Mouse (Mus musculus): ENCODE results near the gene Gpx5.
"Not testable (repeated sequence)": the region's sequence is repeated elsewhere in the genome, so short reads cannot be mapped to it uniquely, and the experiment has no call there.

Gene Gpx5

DNA sequence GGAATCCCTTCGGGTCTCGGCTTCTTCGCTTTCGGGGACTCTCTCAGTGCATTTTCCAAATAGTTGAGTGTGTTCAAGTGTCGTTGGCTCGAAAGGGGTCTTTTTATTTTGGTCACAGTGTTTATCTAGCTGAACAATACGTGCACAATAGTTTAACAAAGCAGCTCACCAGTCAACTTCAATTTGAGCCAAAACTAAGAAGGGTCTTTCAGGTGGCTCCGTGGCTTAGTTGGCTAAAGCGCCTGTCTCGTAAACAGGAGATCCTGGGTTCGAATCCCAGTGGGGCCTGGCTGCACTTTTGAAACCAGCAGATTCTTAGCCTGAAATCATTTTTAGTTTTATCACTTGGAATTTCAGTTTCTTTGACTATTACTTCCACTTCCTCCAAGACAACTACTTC, 28.2 kb downstream of the Gpx5 start:
- no peak for DNase-seq

DNA sequence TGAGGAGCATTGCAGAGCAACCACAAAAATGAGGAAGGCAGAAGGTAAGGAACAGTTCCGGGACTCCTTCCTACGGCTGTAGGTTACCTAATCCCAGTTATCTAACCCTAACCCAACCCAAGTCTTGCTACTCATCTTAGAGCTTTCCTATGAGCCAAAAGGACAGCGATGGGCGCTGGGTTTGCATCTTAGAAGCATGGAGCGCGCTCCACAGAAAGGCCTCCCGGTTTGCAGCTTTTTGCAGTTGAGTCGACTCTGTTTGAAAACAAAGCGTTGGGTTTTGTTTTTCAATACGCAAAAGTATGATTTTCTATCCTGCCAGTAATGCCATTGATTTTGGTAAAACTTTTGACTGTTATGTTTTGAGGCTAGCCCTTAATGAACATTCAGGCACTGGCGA, 28.6 kb downstream of the Gpx5 start:
- no peak for DNase-seq

DNA sequence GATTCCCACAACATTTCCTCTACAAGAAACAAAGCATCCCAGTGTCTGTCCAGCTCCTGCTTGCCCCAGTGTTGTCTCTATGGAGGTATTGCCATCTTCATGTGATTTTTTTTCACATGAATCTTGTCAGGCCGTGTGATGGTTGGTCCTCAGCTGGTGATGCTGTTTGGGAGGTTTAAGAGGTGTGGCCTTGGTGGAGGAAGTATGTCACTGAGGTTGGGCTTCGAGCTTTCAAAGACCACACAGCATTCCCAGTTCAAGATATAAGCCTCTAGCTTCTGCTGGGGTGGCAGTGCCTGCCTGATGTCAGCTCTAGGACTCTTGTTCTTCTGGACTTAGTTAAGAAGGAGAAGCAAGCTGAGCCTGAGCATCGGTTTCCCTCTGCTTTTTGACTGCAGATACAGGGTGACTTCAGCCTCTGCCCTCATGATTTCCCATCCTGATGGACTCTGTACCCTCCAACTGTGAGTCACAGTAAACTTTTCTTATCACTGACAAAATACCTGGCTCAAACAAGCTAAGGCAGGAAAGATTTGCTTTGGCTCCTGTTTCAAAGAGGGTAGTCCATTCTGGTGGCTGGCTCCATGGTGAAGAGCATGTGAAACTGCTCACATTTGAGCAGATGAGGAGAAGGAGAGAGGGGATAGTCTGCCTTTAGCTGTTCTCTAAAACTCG, 29.6 kb downstream of the Gpx5 start:
- no peak for DNase-seq

DNA sequence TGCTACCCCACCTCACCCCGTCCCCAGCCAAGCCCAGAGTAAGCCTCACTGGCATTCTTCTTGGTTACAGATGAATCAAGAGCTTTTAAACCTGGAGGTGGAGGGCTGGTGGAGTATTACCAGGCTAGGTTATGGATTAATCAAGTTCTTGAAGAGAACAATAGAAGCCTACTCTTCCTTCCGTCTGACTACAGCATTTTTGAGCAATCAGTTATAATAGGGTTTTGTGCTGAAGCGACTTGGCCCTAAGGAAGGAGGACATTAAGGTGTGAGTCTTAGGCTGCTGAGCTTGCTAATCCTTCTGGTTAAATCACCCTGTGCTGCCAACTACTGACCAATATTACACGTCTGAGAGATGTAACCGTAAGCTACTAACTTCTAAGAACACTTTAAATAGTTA, 32.2 kb downstream of the Gpx5 start:
- no peak for DNase-seq

DNA sequence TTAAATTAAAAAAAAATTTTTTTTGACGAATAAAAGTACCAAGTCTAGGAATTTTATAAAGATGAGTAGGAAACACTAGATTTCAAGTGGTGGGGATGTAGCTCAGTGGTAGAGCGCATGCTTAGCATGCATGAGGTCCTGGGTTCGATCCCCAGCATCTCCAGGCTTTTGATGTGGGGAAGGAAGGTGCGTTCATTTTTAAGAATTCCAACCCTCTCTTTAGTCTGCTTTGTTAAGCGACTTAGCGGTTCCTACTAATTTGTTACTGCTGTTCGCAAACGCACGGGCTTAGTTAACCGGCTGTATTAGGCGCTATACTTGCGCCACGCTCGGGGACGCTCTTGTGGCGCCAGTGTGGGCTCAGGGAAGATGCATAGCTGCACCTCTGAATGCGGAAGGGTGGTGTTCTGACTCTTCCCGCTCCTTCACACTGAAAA, 32.8 kb downstream of the Gpx5 start:
- DNase-seq = no peak

DNA sequence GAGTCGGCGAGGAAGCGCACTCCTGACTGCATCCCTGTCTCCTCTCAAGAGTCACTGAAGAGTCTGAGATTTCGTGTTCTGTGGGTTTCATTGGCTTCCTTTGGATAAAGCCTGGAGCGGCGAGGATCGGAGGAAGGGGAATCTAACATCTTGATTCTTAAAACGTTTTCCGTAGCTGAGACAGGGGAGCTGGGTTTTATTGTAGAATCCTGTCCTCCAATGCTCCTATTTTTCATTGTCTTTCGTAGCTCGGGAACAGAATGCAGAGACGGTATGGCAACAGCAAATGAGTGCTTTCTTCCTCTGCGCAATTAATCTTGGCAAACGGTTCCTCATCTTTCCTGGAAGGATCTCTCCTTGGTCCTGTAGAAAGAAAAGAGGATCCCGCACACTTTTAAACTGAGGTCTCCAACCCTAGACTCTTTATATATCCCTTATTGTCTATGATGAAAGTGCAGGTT, 33.3 kb downstream of the Gpx5 start:
- DNase-seq = no peak

DNA sequence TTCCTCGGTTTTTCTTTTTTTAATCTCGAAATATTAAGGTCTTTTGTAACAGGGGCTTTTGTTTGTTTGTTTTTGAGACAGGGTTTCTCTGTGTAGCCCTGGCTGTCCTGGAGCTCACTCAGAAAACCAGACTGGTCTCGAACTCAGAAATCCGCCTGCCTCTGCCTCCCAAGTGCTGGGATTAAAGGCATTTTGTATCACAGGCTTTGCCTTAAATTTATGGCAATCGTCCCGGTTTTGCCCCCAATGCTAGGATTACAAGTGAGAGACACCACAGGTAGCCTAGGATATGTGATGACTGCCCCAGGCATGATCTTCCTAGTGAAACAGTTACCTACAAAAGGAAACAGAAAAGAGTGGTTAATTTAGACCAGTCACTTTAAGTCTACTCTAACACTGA, 34.0 kb downstream of the Gpx5 start:
- DNase-seq = no peak

DNA sequence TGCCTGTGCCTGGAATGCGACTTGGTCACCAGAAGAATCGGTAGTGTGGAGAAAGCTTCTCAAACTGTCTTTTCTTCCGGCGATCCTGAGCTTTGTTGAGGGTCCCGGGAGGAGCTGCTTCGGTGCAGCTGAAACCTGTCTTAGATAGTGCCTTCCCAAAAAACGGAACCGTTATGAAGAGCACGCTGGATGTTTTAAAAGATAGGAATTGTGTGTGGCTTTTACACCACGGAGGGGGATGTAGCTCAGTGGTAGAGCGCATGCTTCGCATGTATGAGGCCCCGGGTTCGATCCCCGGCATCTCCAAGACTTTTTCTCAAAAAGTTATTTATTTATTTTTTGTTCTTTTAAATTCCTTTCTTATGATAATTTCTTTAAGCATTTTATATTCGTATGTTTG, 38.5 kb downstream of the Gpx5 start:
- no peak for DNase-seq

DNA sequence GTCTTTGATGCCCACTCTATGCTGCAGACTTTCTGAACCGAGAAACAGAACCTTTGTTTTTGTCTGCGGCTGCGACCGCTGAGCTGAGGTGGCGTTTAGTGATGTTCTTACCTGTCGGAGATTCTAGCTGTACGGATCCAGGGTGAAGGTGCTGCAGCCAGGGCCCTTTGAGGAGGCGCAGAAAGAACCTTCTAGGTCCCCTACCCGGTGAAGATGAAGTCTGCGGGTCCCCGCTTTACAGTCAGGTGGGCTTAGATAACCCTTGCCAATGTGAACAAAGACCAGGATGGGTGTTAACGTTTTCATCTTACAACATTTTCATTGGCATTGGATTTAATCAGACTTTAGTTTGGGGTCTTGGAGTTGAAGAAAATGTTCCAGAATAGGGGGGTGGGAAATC, 39.0 kb downstream of the Gpx5 start:
- no peak for DNase-seq

DNA sequence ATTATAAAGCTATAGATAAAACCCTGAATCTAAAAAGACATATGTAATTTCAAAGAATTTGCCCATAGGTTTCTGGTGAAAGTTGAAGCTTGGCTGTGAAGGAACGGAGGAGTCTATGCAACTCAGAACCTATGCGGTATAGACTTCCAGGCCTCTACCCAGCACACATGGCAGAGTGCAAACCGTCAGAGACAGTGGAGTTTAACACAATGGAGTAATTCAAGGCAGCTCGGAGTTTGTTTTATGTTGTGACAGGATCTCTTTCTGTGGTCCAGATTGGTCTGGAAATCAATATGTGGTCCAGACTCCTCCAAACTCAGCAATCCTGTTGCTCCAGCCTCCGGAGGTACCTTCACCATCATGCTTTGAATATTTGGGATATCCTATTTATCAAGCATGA, 39.5 kb downstream of the Gpx5 start:
- DNase-seq = no peak

DNA sequence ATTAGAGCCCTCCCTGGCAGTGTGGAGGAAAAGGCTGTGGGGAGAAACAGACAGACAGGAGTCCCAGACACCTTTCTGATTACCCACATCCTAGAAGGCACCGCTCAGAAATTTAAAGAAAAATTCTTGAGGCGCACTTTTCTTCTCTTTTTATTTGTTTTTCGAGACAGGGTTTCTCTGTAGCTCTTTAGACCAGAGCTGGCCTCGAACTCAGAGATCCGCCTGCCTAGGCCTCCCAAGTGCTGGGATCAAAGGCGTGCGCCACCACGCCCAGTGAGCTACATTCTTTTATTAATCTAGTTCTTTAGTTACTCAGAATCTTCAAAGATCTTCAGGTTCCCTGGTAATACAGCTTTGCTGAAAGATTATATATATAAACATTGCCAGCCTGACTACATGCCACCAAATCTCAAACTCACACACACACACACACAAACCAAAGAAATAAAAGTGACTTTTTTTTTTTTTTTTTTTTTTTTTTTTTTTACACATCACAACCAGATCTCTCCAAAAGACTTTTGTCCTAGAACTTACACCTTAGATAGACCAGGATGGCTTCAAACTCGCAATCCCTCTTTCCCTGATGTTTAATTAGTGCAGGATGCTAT, 42.4 kb downstream of the Gpx5 start:
- DNase-seq = no peak

DNA sequence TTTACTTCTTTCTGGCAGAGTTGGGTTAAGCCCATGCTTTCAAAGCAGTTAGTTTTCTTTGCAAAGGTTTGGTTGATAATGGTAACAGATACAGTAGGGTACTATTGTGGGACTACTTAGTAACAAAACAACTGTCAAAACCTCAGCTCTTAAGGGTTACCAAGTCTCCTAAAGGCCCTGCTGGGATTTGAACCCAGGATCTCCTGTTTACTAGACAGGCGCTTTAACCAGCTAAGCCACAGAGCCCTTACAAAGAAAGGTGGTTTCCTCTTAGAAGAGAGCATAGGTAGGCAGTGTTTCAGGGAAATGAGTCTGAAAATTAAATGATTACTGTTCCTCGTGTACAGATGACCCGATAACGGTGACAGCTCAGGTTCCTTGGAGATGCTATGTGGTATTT, 43.5 kb downstream of the Gpx5 start:
- no peak for DNase-seq

DNA sequence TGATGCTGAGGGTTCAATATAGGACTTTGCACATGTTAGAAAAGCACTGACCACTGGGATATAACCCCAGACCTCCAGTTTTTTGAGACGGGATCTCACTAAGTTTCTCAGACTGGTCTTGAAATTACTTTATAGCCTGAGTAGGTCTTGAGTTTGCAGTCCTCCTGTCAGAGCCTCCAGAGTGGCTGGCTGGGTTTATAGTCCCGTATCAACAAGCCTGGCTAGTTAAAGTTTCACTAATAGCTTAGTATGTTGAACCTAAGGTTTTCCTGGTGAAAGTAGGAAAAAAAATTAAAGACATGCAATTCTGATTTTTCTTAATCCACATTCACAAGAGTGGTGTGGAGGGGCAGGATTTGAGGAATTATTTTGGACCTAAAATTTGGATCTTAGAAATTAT, 46.3 kb downstream of the Gpx5 start:
- DNase-seq = no peak

DNA sequence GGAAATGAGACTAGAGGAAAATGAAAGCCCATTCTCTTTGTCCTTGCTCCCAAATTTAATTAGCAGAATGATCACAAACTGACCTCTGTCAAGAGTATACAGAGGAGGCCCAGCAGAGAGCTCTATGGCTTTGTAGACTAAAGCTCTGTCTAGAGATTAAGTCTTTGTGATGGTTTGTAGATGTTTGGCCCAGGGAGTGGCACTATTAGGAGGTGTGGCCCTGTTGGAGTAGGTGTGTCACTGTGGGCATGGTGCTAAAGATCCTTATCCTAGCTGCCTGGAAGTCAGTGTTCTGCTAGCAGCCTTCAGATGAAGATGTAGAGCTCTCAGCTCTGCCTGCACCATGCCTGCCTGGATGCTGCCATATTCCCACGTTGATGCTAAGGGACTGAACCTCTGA, 47.6 kb downstream of the Gpx5 start:
- DNase-seq = not testable (repeated sequence)

DNA sequence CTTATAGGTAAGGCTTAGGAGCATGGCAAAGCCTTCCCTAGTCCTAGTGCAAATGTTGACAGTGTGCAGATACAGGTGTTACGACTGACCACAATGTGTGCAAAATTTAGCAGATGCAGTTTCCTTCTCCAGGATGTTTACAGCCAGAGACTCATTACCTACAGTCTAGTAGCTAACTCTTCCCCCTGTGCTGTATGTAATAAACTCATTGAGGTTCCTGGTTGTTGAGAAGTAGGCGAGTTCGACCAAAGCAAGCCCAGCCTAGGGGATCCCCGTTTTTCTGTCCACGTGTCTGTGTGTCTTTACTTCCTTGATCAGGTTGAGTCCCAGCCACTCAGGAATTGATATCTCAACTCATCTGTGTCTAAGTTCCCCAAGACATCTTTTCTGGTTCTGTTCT, 48.4 kb downstream of the Gpx5 start:
- no peak for DNase-seq

DNA sequence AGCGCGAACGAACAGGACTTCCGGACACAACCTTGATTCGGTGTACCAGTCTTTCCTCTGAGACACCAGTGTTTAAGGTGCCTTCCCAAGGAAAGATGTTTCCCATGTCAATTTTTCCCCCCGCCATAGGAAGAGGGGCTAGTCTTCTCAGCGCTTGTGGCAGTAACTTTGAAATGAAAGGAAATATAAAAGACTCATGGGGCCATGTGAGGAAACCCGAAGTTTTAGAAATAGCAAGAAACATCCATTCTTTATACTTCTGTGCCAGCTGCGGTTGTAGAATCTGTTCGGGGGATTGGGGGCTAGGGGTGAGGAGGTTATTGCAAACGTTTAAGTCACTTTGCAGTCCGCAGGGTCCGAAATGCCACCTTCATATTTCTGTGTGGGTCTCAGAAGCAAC, 49.3 kb downstream of the Gpx5 start:
- DNase-seq = no peak

DNA sequence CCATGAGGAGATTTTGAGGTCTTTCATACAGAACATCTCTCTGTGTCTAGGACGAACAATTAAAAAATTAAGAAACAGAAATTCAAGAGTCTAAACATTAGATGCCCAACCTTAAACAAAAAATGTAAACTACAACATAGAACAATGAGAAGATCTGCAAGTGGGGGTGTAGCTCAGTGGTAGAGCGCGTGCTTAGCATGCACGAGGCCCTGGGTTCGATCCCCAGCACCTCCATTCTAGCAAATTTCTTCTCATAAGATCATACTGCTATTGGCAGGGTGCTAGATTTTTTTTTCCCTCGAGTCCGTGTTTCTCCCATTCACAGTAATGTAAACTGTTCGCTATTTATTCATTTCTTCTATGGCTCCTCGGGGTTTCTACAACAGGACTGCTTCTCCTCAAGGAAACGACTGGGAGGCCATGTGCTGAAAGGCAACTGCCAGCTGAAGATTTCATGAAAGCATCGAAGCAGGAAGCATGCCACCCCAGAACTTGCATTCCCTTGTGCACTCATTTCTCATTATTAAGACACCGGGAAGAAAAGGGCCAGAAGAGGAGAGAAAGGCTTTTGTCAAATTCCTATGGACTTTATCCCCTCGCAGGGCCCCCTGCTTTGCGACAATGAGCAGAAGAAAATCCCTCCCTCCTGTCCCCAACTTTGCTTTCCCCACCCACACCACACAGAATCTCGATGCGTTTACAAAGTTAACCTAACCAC, 50.0 kb downstream of the Gpx5 start:
- DNase-seq = peak; percentile 39

DNA sequence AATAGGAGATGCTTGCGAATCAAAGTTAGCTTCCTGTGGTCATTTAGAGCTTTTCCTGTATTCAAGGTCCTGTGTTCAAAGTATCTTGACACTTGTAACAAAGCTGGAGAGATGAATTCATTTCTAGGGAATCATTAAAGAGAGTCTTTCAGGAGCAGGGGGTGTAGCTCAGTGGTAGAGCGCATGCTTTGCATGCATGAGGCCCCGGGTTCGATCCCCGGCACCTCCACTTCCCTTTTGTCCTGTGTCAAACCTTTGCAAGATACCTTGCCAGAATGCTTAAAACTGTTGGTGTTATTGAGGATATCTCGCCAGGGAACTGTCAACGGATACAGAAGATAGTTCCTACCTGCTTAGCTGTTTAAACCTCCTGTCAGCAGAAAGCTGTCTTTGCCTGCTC, 51.7 kb downstream of the Gpx5 start:
- peak; percentile 18 for DNase-seq

DNA sequence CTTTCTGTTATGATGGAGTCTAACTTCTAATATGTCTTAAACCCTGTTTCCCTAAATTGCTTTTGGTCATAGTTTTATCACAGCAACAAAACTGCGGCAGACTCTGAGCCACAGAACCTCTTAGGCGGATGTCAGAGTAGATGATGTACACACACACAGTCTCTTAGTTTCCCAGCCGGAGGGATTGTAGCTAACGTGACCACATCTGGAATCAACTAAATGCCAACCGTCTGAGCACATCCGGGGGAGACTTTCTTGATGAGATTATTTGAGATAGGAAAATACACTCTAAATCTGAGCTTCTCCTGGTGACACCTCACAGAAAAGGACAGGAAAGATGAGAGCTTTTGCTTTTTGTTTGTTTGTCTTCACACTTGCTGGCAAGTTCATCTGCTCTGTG, 55.4 kb downstream of the Gpx5 start:
- no peak for DNase-seq

DNA sequence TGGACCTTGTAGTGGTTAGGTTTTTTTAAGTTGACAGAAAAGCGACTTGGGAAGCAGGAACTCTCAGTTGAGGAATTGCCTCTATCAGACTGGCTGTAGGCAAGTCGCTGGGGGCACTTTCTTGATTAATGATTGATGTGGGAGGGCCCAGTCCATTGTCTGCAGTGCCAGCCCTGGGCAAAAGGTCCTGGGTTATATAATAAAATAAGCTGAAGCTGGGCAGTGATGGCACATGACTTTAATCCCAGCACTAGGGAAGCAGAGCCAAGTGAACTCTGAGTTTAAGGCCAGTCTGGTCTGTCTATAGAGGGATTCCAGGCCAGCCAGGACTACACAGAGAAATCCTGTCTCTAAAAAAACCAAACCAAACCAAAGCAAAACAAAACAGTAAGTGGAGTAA, 55.8 kb downstream of the Gpx5 start:
- no peak for DNase-seq

All from thymus, postnatal 14 days (tissue).